Mouse (Mus musculus): ENCODE data around the gene Mymk.

The Mymk gene

DNA sequence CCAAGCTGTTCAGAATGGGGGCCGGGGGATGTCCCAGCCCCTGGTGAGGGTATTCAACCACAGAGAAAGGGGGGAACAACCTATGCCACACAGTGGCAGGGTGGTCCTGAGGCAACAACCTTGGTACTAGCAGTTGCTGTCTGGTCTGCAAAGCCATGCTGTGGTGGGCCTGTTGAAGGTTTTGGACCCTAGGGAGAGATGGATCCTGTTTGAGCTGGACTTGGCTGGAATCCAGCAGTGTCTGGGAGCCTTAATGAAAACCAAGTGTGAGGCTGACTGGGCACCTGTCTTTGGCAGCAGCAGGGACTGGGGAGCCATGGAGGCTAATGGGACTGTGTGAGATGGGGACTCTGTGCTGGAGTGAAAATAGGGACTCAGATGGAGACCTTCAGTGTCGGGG lies 7.7 kb upstream of the Mymk start:
- in situ Hi-C loops (cut with MboI, MseI): loop anchor here (5.0 to 10.0 kb wide), 4 partner anchors 83 to 905 kb away; no protein-coding TSS in a partner anchor

DNA sequence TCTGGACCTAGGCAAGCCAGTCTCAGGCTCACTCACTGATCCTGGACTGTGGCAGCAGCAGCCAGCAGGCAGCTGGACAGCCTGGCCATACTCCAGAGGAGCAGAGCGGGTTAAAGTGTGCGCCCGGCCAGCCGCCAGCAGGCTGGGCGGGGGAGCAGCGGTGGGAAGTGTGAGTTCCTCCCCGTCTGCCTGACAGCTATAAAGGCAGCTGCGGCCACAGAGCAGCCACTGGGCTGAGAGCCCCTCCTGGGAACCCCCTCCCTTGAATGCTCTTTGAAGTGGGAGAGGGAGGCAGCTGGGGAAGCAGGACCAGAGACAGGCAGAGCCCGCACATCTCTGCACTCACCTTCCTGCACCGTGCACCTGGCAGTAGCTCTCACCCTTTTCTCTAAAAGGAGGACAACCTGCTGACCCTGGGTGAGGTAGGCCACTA lies 7.2 kb upstream of the Mymk start, which contains the start of gene Adamtsl2:
Adamtsl2 (plus strand) TSS at position 228 of the 433 bp plus-strand sequence.
- in situ Hi-C loops (cut with MboI, MseI): loop anchor here (5.0 to 10.0 kb wide), 3 partner anchors 83 to 306 kb away; no protein-coding TSS in a partner anchor

DNA sequence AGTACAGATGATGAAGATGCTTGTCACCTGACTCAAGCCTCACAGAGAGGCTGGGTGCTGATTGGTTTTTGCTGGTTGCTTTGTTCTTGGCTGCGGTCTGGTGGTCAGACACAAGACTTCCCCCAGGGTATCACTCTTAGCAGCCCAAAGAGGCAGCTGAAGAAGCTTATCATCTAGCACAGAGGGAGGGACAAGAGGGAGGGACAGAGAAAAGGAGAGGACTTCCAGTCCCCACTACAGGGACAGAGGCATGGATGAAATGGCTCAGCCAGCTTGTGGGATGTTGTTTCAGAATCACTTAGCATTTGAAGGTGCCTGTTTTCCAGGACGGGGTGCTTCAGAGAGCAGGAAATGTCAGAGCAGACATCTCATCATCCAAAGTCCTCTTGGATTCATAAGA lies 6.3 kb upstream of the Mymk start:
- in situ Hi-C loops (cut with MboI, MseI): loop anchor here (5.0 to 10.0 kb wide), 3 partner anchors 84 to 306 kb away; no protein-coding TSS in a partner anchor

DNA sequence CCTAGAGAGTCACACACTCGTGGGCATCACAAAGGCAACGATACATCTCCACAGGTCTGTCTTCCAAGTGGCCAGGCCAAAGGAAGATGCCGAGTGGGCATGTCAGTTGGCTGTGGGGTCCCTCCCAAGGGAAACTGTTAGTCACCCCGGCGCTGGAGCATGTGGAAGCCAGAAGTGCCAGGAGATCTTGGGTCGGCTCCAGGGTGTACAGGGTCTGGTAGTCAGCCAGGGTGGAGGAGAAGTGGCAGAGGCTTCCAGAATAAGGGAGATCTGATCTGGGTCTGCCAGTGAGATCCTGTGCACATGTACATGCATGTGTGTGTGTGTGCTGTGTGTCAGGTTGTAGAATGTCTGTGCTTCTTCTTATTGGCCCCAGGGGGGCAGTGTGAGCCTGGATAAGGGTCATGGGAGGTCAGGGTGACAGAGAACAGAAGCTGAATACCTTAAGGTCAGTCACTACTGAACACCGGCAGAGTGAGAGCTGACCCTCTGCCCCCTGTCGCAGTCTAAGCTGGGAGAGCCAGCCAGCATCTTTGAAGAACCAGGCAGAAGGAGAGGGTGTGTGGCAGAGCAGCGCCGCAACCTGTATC lies 5.8 kb upstream of the Mymk start:
- in situ Hi-C loops (cut with MboI, MseI): loop anchor here (5.0 to 10.0 kb wide), 3 partner anchors 85 to 307 kb away; no protein-coding TSS in a partner anchor

DNA sequence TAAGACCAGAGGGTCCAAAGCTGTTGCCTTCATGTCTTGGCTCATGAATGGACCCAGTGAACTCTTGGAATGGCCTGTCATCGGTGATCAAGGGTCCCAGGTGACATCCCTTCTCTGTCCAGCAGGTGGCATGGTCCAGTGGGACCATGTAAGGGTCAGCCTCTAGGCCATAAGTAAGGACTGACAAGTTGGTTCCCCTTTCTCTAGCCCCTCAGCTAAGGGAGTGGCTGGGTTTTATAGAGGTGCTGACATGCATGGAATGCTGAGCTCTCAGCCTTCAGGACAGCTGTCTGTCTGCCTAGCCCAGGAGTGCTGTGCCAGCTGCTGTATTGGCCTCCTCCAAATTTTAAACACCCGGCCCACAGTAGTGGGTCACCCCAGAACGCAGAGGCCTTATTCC lies 3.5 kb upstream of the Mymk start:
- in situ Hi-C loops (cut with MboI, MseI): loop anchor here (5.0 to 10.0 kb wide), 3 partner anchors 87 to 309 kb away; no protein-coding TSS in a partner anchor

DNA sequence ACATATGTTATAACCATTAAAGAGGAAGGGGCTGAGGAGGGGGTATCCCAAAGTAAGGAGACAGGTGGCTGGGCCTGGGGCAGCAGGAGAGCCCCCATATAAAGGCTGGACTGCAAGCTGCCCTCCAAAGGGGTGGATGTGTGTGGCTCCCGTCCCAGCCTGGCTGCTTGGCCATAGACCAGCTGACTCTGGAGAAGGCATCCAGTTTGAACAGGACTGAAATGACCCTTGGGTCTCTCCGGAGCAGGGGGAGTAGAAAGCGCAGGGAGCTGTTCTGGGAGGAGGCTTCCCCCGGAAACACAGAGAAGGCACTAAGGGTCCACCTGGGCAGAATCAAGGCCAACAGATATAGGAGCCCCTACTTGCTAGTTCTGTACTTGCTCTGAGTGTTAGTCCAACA lies 2.8 kb upstream of the Mymk start:
- in situ Hi-C loops (cut with MboI, MseI): loop anchor here (5.0 to 10.0 kb wide), 3 partner anchors 87 to 310 kb away; no protein-coding TSS in a partner anchor

DNA sequence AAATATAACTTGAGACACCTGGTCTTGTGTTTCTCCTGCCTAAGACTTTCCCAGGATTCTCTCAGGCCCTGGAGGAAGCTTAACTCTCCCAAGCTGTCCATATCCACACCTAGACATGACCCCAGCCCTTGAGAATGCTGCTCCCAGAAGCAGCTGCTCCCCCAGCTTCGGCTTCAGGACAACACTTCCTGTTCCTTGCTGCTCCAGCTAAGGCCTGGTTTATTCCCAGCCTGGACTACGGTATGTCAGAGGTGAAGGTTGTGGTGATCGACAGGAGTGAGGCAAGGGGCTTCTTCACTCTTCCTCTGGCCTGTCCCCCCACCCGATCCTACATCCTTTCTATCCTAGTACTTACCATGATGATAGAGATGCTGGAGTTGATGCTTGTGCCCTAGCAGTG lies 1.4 kb upstream of the Mymk start:
- in situ Hi-C loops (cut with MboI, MseI): loop anchor here (10.0 kb wide), 1 partner anchor 311 kb away; no protein-coding TSS in a partner anchor

DNA sequence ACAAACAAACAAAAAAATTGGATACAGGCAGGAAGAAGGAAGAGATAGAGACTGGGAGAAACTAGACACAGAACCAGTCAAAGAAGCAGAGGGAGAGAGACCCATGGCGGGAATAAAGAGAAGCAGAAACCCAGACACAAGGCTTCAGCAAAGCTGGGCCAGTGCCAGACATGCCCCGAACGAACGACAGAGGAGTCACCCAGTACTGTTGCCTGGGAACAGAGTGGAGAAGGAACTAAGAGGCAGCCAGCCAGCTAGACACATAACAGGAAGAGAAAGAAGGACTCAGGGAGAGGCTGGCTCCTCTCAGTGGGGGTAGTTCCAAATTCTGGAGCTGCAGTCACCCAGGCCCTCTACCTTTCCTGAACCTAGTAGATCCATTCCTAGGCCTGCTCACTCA lies 842 bp downstream of the Mymk start:
- in situ Hi-C loops (cut with MboI, MseI): loop anchor here (10.0 kb wide), 1 partner anchor 314 kb away; no protein-coding TSS in a partner anchor

DNA sequence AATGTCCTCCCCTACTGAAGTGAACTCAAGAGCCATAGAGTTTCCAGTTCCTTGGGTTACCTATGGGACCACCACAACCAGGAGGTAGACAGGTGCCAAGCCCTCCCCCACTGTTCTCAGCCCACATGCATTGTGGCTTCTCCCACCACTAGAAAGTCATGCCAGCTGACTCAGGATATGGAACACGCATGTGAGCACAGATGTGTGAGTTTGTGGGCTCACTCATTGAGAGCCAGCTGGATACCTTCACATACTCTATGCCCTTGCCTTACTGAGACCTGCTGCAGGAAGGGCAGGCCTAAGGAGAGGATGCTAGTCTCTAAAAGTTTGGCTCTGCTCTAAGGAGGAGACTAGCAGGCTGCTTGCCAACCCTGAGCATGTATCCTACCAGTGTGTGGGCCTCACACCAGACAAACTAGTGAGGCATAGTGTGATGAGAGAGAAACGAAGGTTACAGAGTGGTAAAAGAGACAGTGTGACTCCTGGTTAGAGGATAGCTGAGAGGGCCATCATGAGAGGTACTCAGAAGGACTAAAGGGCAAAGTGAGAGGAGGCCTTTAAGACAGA lies 1.6 kb downstream of the Mymk start:
- in situ Hi-C loops (cut with MboI, MseI): loop anchor here (10.0 kb wide), 1 partner anchor 314 kb away; no protein-coding TSS in a partner anchor

DNA sequence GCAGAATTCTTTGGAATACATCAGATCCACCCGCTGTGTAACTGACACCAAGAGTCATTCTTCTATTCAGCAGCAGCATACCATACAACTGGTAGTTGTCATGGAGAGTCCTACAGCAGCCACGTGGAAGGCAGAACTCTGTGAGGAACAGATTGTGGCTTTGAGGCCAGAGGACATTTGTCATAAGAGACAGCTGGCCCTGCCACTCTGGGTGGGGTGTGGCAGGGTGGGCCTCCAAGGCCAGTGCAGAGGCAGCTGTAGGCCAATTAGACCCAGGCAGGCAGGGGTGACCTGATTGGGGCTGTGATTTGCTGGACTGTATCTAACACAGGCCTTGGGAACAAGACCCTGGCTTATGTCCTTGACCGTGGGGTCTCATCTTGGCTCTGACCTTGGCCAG lies 2.3 kb downstream of the Mymk start:
- in situ Hi-C loops (cut with MboI, MseI): loop anchor here (10.0 kb wide), 1 partner anchor 315 kb away; no protein-coding TSS in a partner anchor

DNA sequence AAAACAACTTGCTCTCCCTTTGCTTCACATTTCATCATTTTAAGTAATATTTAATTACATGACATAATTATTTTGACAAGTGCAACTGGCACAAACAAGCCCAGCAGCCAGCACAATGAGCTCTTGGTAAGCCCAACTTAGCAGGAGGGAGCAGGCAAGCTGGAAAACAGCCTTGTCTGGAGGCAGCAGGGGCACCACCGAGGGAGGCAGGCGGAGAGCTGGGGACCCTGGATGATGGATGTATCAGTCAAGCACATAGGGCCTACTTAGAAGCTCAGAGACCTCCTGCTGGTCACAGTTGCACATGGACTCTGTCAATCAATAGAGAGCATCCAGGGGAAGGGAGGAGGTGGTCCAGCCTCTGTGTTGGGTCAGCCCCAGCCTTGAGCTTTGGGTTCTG lies 4.0 kb downstream of the Mymk start:
- in situ Hi-C loops (cut with MboI, MseI): no loop called here

DNA sequence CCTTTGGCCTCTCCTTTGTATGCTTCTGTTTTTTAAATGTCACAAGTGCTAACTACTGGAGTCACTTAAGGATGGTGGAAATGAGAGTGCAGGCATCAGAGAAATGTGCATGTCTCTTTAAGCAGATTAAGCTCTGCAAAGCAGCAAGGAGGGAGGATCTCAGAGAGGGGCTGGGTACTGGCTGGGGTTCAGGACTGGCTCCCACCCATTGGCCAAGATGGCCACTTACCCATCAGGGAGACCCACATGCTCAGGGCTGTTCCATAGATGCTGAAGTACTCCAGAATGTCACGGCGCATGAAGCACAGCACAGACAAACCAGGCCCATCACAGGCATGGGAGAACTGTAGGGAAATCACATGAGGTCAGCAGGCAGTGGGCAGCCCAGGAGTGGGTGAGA lies 4.9 kb downstream of the Mymk start:
- in situ Hi-C loops (cut with MboI, MseI): no loop called here

DNA sequence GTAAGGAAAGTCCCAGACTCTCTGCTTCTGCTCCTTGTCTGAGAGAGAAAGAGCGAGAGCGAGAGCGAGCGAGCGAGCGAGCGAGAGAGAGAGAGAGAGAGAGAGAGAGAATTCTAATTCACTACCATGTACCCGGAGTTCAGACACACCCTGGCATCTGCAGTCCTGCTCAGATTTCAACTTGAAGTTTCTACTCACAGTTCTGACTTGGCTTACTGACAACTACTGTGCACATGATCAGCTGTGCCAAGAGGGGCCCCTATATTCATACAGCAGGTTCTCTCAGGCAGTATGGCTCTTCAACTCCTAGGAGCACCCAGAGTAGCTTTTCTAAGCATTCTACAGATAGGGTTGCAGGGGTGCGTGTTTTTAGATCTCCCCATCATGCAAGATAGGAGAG lies 12.8 kb downstream of the Mymk start:
- in situ Hi-C loops (cut with MboI, MseI): no loop called here

DNA sequence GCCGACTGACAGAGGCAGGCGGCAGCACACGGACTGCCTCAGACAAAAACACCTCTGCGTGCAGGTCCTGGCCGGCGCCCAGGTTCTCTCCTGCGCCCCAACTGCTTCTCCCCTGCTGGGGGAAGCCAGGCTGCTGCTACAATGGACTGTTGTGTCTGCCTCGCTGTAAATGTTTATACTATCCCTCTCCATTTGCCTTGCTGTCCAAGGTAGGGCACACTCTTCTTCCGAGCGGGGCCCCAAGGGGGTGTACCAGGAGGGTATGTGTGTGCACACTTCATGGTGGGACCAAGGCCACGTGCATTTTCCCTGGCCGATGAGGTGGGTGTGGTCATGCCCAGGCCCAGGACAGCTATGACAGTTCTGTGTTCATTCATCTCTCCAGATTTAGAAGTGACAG lies 13.2 kb downstream of the Mymk start:
- in situ Hi-C loops (cut with MboI, MseI): no loop called here

DNA sequence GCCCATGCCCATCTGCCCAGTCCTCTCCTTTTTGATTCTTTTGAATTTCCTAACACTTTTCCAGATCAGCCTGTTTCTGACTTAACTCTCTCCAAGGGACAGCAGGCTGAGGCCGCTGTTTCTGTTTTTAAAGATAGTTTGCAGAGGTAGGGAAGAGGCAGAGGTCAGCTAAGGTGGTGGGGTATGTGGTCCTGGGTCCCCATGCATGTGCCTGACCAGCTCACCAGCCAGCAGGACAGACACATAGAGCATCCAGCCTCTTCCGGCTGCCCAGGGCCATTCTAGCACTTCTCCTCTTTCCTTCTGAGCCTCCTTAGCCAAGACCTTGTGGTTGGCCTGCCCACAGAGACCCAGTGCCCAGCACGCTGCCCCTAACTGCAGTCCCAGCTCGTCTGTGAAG lies 13.7 kb downstream of the Mymk start:
- in situ Hi-C loops (cut with MboI, MseI): no loop called here

DNA sequence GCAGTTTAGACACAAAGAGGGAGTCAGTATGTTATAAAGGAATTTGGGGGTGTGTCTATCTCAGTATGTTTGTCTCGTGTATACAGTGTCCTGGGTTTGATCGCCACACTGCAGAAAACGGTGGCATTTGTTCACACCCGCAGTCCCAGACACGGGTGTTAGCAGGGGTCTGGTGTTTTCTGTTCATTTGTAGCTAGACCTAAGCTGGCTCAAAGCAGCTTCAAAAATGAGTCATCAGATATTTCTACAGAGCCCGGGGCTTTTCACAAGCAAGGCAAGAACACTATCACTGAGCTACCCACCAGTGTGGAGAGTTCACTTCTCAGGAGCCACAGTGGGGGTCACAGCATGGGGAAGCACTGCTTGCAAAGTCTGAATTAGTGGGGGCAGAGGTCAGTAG lies 22.6 kb downstream of the Mymk start:
- in situ Hi-C loops (cut with MboI, MseI): loop anchor here (10.0 kb wide), 1 partner anchor 1455 kb away; no protein-coding TSS in a partner anchor

DNA sequence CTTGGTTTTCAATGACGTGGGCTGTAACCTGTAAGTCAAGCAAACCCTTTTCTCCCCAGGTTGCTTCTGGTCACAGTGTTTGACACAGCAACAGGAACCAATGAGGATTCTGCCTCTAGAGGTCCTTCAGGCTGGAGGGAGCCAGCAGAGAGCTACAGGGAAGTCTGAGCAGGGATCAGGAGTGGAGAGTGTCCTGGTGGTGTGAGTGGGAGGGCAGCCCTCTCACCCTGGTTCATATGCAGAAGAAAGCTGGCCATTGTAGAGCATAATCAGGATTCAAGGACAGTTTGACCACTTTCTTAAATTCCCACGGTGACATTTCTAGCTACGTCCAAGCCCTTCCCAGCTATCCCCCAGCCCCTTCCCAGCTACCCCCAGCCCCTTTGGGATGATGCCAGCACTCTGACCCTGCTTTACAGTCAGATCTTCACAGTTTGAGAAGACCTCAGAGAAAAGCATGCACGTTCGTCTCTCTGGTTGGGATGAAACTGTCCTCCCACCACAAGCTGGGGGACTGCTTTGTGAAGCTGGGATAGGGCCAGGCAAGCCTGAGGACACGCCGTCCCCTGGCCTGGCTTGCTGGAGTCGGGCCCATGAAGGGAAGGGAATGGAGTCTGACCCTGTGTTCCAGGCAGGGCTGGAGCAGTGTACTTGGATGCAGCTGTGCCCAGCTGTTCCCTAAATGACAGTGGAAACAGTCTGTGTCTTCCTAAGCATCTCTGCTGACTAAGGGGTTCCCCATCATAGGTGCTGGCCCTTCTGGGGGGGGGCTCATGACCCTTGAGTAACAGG lies 25.8 kb downstream of the Mymk start:
- in situ Hi-C loops (cut with MboI, MseI): loop anchor here (10.0 kb wide), 1 partner anchor 1451 kb away; no protein-coding TSS in a partner anchor

DNA sequence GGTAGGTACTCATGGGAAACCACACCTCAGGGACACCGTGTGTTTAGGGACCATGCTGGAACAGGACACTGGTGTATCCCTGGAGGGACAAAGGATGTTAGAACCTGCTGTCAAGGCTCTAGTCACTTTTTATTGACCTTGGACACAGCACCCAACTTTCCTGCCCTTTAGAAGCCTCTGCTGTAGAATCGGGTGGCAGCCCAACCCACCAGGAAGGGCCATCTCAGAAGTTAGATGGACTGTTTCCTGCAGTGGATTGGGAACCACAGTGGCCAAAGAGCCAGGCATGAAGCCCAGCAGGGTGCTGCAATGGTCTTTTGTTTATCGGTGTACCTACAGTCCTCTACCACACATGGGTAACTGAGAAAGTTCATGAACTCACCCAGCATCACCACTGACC lies 27.3 kb downstream of the Mymk start:
- in situ Hi-C loops (cut with MboI, MseI): loop anchor here (5.0 to 10.0 kb wide), 2 partner anchors 193 to 1450 kb away; no protein-coding TSS in a partner anchor

DNA sequence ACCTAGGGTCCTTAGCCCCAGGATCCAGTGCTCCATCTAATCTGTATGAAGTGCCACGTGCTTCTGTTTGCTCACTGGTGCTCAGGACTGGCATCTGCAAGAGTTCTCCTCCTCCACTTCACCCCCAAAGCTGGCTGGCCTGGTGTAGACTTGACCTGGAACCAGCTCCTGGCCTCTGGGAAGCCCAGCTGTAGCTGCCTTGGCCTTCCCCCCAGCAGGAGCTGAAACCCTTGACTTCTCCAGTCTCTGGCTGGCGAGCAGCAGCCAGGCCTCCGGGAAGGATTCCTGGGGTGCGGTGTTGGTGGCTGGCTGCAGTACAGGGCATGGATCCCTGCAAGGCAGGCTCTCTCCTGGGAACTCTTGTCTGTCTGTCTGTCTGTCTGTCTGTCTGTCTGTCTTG lies 27.8 kb downstream of the Mymk start:
- in situ Hi-C loops (cut with MboI, MseI): loop anchor here (5.0 to 10.0 kb wide), 2 partner anchors 193 to 1449 kb away; no protein-coding TSS in a partner anchor

DNA sequence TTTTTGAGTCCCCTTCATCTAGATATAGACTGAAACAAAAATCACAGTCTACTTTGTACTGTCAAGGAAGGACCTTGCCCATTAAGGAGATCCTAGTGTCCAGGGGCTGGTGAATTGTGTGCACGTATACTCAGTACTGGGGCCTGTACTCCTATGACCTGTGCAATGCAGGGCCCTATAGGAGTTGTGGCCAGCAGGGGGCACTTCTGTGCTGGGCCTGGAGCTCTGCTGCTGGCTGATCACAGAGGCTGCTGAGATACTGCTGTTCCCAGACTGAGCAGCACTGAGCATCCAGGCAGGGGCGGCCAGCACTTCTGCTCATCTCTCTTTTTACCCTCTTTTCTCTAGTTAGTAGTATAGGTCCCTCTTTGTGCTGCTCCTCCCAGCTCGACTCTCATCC lies 28.5 kb downstream of the Mymk start:
- in situ Hi-C loops (cut with MboI, MseI): loop anchor here (5.0 to 10.0 kb wide), 2 partner anchors 194 to 1449 kb away; no protein-coding TSS in a partner anchor

DNA sequence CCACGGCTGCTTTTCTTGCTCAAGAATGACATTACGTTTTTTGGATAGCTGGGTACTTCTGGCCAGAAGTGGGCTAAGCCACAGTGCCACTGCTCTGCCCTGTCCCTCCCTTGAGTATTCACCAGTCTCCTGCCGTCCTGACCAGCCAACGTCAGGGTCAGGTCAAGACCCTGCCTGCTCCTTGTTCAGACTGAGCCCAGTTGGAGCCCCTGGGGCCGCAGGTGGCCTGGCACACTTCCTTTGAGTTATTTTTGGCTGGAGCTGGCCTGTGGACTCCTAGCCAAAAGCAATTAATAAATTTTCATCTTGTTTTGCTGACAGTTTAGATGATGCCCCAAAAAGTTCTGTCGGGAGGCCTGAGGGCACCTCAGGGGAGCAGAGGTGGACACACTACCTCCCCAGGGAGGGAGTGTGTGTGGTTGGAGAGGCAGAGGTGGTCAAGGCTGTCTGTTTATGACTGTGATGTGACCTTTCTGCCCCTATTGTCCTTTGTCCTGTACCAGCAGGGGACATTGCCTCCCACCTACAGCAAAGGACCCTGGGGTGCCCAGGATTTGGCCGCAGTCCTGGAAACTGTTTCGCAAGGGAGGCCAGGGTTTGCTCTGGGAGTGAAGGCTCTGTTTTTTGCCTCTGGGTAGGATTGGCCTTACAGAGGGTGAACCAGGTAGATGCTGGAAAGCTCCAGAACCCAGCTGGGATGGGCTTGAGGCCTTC lies 29.7 kb downstream of the Mymk start:
- in situ Hi-C loops (cut with MboI, MseI): loop anchor here (5.0 to 10.0 kb wide), 2 partner anchors 195 to 1447 kb away; no protein-coding TSS in a partner anchor
